Mouse (Mus musculus): ENCODE data around the gene Ifna7. TPM values are rescaled to one million over a fixed set of nuclear protein-coding genes. Genes with fewer than 3 reads are reported as not detected.
"Not testable (repeated sequence)": the region's sequence is repeated elsewhere in the genome, so short reads cannot be mapped to it uniquely, and the experiment has no call there.

Gene Ifna7
- total RNA-seq, 1 experiment: not detected

DNA sequence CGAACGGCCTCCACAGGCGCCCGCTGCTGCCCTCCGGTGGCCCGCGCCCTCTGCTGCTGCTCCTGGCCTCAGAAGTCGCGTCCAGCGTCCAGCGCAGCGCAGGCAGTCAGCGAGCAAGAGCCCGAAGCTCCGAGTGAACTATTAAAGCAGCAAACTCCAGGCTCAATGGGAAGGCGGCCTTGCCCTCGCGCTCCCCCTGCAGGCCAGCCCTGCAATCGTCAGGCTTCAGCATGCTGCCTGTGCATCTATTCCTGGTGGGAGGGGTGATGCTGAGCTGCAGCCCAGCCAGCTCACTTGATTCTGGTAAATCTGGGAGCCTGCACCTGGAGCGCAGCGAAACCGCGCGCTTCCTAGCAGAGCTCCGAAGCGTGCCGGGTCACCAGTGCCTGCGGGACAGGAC is 27.6 kb upstream of the Ifna7 start, which contains the start of gene Gm13277:
Gene Gm13277, plus strand, starts transcription at position 231 of the 400 bp plus-strand sequence.
- H3K4me3 ChIP-seq (ENCODE audit: insufficient read depth in 1 of 2, low read depth in 1 of 2, low read length in 2 of 2, poor library complexity in 1 of 2, severe bottlenecking in 1 of 2); in situ Hi-C loops (cut with MboI; ENCODE audit: low sequenced_read_pairs in 2 of 2, unreplicated experiment in 2 of 2); H3K9ac ChIP-seq (ENCODE audit: insufficient read depth, low read depth, low read length, poor library complexity, severe bottlenecking); DNase-seq (ENCODE audit: low read depth, low spot score); H3K9me3 ChIP-seq (ENCODE audit: control insufficient read depth, insufficient read depth, low read depth, low read length); H3K27ac ChIP-seq (ENCODE audit: insufficient read depth, low read depth, low read length, poor library complexity, severe bottlenecking); H3K36me3 ChIP-seq (ENCODE audit: control insufficient read depth, insufficient read depth, low read length, poor library complexity, severe bottlenecking); H3K4me1 ChIP-seq (ENCODE audit: control insufficient read depth in 2 of 2, insufficient read depth in 2 of 2, low read length in 2 of 2, poor library complexity in 1 of 2): not testable (repeated sequence)

DNA sequence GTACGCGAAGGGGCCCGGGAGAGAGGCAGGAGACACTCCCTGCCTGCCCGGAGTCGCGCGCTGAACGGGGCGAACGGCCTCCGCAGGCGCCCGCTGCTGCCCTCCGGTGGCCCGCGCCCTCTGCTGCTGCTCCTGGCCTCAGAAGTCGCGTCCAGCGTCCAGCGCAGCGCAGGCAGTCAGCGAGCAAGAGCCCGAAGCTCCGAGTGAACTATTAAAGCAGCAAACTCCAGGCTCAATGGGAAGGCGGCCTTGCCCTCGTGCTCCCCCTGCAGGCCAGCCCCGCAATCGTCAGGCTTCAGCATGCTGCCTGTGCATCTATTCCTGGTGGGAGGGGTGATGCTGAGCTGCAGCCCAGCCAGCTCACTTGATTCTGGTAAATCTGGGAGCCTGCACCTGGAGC is 24.8 kb upstream of the Ifna7 start, which contains the start of gene Gm13278:
Gene Gm13278, plus strand, starts transcription at position 301 of the 400 bp plus-strand sequence.
- in situ Hi-C loops (cut with MboI; ENCODE audit: low sequenced_read_pairs in 2 of 2, unreplicated experiment in 2 of 2); H3K9me3 ChIP-seq (ENCODE audit: control insufficient read depth, insufficient read depth, low read depth, low read length): not testable (repeated sequence)

DNA sequence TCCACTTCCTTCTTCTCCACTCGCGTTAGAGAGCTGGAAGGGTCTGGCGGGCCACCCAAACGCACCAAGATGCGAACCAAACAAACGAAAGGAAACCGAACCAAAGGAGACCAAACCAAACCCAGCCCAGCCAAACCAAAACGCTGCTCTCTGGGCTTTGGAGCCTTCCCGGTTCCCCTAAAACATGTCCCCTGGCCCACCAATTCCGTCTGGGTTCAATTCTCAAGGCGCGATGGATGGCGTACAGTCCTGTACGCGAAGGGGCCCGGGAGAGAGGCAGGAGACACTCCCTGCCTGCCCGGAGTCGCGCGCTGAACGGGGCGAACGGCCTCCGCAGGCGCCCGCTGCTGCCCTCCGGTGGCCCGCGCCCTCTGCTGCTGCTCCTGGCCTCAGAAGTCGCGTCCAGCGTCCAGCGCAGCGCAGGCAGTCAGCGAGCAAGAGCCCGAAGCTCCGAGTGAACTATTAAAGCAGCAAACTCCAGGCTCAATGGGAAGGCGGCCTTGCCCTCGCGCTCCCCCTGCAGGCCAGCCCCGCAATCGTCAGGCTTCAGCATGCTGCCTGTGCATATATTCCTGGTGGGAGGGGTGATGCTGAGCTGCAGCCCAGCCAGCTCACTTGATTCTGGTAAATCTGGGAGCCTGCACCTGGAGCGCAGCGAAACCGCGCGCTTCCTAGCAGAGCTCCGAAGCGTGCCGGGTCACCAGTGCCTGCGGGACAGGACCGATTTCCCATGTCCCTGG is 21.9 kb upstream of the Ifna7 start, which contains the start of gene Gm13275:
Gene Gm13275, plus strand, starts transcription at position 552 of the 740 bp plus-strand sequence.
- H3K36me3 ChIP-seq (ENCODE audit: control insufficient read depth, insufficient read depth, low read length, poor library complexity, severe bottlenecking); H3K9ac ChIP-seq (ENCODE audit: insufficient read depth, low read depth, low read length, poor library complexity, severe bottlenecking); in situ Hi-C loops (cut with MboI; ENCODE audit: low sequenced_read_pairs in 2 of 2, unreplicated experiment in 2 of 2); H3K4me1 ChIP-seq (ENCODE audit: control insufficient read depth in 2 of 2, insufficient read depth in 2 of 2, low read length in 2 of 2, poor library complexity in 1 of 2); H3K27ac ChIP-seq (ENCODE audit: insufficient read depth, low read depth, low read length, poor library complexity, severe bottlenecking); H3K9me3 ChIP-seq (ENCODE audit: control insufficient read depth, insufficient read depth, low read depth, low read length); H3K4me3 ChIP-seq (ENCODE audit: insufficient read depth in 1 of 2, low read depth in 1 of 2, low read length in 2 of 2, poor library complexity in 1 of 2, severe bottlenecking in 1 of 2); DNase-seq (ENCODE audit: low read depth, low spot score): not testable (repeated sequence)

More for the DNA sequence above, 24.8 kb upstream of the Ifna7 start, which contains the start of gene Gm13278:
- not testable (repeated sequence) for DNase-seq (ENCODE audit: low read depth, low spot score); H3K4me1 ChIP-seq (ENCODE audit: control insufficient read depth in 2 of 2, insufficient read depth in 2 of 2, low read length in 2 of 2, poor library complexity in 1 of 2); H3K9ac ChIP-seq (ENCODE audit: insufficient read depth, low read depth, low read length, poor library complexity, severe bottlenecking); H3K36me3 ChIP-seq (ENCODE audit: control insufficient read depth, insufficient read depth, low read length, poor library complexity, severe bottlenecking); H3K27ac ChIP-seq (ENCODE audit: insufficient read depth, low read depth, low read length, poor library complexity, severe bottlenecking); H3K4me3 ChIP-seq (ENCODE audit: insufficient read depth in 1 of 2, low read depth in 1 of 2, low read length in 2 of 2, poor library complexity in 1 of 2, severe bottlenecking in 1 of 2)

DNA sequence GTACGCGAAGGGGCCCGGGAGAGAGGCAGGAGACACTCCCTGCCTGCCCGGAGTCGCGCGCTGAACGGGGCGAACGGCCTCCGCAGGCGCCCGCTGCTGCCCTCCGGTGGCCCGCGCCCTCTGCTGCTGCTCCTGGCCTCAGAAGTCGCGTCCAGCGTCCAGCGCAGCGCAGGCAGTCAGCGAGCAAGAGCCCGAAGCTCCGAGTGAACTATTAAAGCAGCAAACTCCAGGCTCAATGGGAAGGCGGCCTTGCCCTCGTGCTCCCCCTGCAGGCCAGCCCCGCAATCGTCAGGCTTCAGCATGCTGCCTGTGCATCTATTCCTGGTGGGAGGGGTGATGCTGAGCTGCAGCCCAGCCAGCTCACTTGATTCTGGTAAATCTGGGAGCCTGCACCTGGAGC is 18.9 kb upstream of the Ifna7 start, which contains the start of gene Gm13279:
Gene Gm13279, plus strand, starts transcription at position 301 of the 400 bp plus-strand sequence.
- H3K9ac ChIP-seq (ENCODE audit: insufficient read depth, low read depth, low read length, poor library complexity, severe bottlenecking); H3K9me3 ChIP-seq (ENCODE audit: control insufficient read depth, insufficient read depth, low read depth, low read length); in situ Hi-C loops (cut with MboI; ENCODE audit: low sequenced_read_pairs in 2 of 2, unreplicated experiment in 2 of 2); DNase-seq (ENCODE audit: low read depth, low spot score); H3K4me3 ChIP-seq (ENCODE audit: insufficient read depth in 1 of 2, low read depth in 1 of 2, low read length in 2 of 2, poor library complexity in 1 of 2, severe bottlenecking in 1 of 2); H3K27ac ChIP-seq (ENCODE audit: insufficient read depth, low read depth, low read length, poor library complexity, severe bottlenecking); H3K4me1 ChIP-seq (ENCODE audit: control insufficient read depth in 2 of 2, insufficient read depth in 2 of 2, low read length in 2 of 2, poor library complexity in 1 of 2); H3K36me3 ChIP-seq (ENCODE audit: control insufficient read depth, insufficient read depth, low read length, poor library complexity, severe bottlenecking): not testable (repeated sequence)

DNA sequence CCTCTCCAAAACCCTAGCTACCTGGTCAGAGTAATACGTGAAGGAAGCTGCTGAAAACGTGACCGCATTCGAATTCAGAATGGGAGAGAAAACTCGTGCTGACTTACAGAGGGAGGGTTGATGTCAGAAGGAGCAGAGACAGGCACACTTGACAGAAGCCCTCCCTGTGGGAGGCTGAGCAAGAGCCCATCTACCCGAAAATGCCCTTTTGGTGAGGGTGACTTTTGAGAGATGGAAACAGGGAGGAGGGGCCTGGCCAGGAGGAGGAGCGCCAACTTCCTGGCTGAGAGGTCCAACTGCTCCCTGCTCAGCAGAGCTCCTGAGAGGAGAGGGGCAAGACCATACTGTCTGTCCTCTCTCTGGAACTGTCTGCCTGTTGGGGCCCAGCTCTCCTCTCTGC is 16.7 kb upstream of the Ifna7 start, which contains the start of gene Gm13285:
Gene Gm13285, plus strand, starts transcription at position 301 of the 400 bp plus-strand sequence.
- H3K4me3 ChIP-seq (ENCODE audit: insufficient read depth in 1 of 2, low read depth in 1 of 2, low read length in 2 of 2, poor library complexity in 1 of 2, severe bottlenecking in 1 of 2); H3K4me1 ChIP-seq (ENCODE audit: control insufficient read depth in 2 of 2, insufficient read depth in 2 of 2, low read length in 2 of 2, poor library complexity in 1 of 2); H3K9ac ChIP-seq (ENCODE audit: insufficient read depth, low read depth, low read length, poor library complexity, severe bottlenecking); H3K36me3 ChIP-seq (ENCODE audit: control insufficient read depth, insufficient read depth, low read length, poor library complexity, severe bottlenecking); DNase-seq (ENCODE audit: low read depth, low spot score); in situ Hi-C loops (cut with MboI; ENCODE audit: low sequenced_read_pairs in 2 of 2, unreplicated experiment in 2 of 2); H3K9me3 ChIP-seq (ENCODE audit: control insufficient read depth, insufficient read depth, low read depth, low read length); H3K27ac ChIP-seq (ENCODE audit: insufficient read depth, low read depth, low read length, poor library complexity, severe bottlenecking): not testable (repeated sequence)

DNA sequence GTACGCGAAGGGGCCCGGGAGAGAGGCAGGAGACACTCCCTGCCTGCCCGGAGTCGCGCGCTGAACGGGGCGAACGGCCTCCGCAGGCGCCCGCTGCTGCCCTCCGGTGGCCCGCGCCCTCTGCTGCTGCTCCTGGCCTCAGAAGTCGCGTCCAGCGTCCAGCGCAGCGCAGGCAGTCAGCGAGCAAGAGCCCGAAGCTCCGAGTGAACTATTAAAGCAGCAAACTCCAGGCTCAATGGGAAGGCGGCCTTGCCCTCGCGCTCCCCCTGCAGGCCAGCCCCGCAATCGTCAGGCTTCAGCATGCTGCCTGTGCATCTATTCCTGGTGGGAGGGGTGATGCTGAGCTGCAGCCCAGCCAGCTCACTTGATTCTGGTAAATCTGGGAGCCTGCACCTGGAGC is 13.1 kb upstream of the Ifna7 start, which contains the start of gene Gm13287:
Gene Gm13287, plus strand, starts transcription at position 301 of the 400 bp plus-strand sequence.
- H3K36me3 ChIP-seq (ENCODE audit: control insufficient read depth, insufficient read depth, low read length, poor library complexity, severe bottlenecking); H3K9ac ChIP-seq (ENCODE audit: insufficient read depth, low read depth, low read length, poor library complexity, severe bottlenecking); in situ Hi-C loops (cut with MboI; ENCODE audit: low sequenced_read_pairs in 2 of 2, unreplicated experiment in 2 of 2); H3K9me3 ChIP-seq (ENCODE audit: control insufficient read depth, insufficient read depth, low read depth, low read length); H3K27ac ChIP-seq (ENCODE audit: insufficient read depth, low read depth, low read length, poor library complexity, severe bottlenecking); H3K4me1 ChIP-seq (ENCODE audit: control insufficient read depth in 2 of 2, insufficient read depth in 2 of 2, low read length in 2 of 2, poor library complexity in 1 of 2); DNase-seq (ENCODE audit: low read depth, low spot score); H3K4me3 ChIP-seq (ENCODE audit: insufficient read depth in 1 of 2, low read depth in 1 of 2, low read length in 2 of 2, poor library complexity in 1 of 2, severe bottlenecking in 1 of 2): not testable (repeated sequence)

DNA sequence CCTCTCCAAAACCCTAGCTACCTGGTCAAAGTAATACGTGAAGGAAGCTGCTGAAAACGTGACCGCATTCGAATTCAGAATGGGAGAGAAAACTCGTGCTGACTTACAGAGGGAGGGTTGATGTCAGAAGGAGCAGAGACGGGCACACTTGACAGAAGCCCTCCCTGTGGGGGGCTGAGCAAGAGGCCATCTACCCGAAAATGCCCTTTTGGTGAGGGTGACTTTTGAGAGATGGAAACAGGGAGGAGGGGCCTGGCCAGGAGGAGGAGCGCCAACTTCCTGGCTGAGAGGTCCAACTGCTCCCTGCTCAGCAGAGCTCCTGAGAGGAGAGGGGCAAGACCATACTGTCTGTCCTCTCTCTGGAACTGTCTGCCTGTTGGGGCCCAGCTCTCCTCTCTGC is 10.8 kb upstream of the Ifna7 start, which contains the start of gene Gm13288:
Gene Gm13288, plus strand, starts transcription at position 301 of the 400 bp plus-strand sequence.
- DNase-seq (ENCODE audit: low read depth, low spot score); H3K4me3 ChIP-seq (ENCODE audit: insufficient read depth in 1 of 2, low read depth in 1 of 2, low read length in 2 of 2, poor library complexity in 1 of 2, severe bottlenecking in 1 of 2); H3K4me1 ChIP-seq (ENCODE audit: control insufficient read depth in 2 of 2, insufficient read depth in 2 of 2, low read length in 2 of 2, poor library complexity in 1 of 2); H3K36me3 ChIP-seq (ENCODE audit: control insufficient read depth, insufficient read depth, low read length, poor library complexity, severe bottlenecking); H3K9ac ChIP-seq (ENCODE audit: insufficient read depth, low read depth, low read length, poor library complexity, severe bottlenecking); in situ Hi-C loops (cut with MboI; ENCODE audit: low sequenced_read_pairs in 2 of 2, unreplicated experiment in 2 of 2); H3K27ac ChIP-seq (ENCODE audit: insufficient read depth, low read depth, low read length, poor library complexity, severe bottlenecking); H3K9me3 ChIP-seq (ENCODE audit: control insufficient read depth, insufficient read depth, low read depth, low read length): not testable (repeated sequence)

DNA sequence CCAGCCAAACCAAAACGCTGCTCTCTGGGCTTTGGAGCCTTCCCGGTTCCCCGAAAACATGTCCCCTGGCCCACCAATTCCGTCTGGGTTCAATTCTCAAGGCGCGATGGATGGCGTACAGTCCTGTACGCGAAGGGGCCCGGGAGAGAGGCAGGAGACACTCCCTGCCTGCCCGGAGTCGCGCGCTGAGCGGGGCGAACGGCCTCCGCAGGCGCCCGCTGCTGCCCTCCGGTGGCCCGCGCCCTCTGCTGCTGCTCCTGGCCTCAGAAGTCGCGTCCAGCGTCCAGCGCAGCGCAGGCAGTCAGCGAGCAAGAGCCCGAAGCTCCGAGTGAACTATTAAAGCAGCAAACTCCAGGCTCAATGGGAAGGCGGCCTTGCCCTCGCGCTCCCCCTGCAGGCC is 10.3 kb upstream of the Ifna7 start:
- H3K27ac ChIP-seq (ENCODE audit: insufficient read depth, low read depth, low read length, poor library complexity, severe bottlenecking); DNase-seq (ENCODE audit: low read depth, low spot score); H3K9ac ChIP-seq (ENCODE audit: insufficient read depth, low read depth, low read length, poor library complexity, severe bottlenecking); H3K9me3 ChIP-seq (ENCODE audit: control insufficient read depth, insufficient read depth, low read depth, low read length); H3K4me3 ChIP-seq (ENCODE audit: insufficient read depth in 1 of 2, low read depth in 1 of 2, low read length in 2 of 2, poor library complexity in 1 of 2, severe bottlenecking in 1 of 2); H3K36me3 ChIP-seq (ENCODE audit: control insufficient read depth, insufficient read depth, low read length, poor library complexity, severe bottlenecking); H3K4me1 ChIP-seq (ENCODE audit: control insufficient read depth in 2 of 2, insufficient read depth in 2 of 2, low read length in 2 of 2, poor library complexity in 1 of 2); in situ Hi-C loops (cut with MboI; ENCODE audit: low sequenced_read_pairs in 2 of 2, unreplicated experiment in 2 of 2): not testable (repeated sequence)
